Mouse (Mus musculus): ENCODE measurements around the gene 2300002M23Rik.

GRCm38 (mm10) chr17:35532360-35532759 lies 34.9 kb upstream of the 2300002M23Rik start:
- TF ChIP-seq CTCF (IDR thresholded peaks at IDR 0.05; ENCODE audit: low read depth, low read length): no peak
- TF ChIP-seq GATA1 (IDR thresholded peaks at IDR 0.05; ENCODE audit: borderline replicate concordance, low read length): no peak
- TF ChIP-seq TAL1 (conservative IDR thresholded peaks at IDR 0.05; ENCODE audit: low read depth, low read length): no peak
- no peak for TF ChIP-seq GATA2 (IDR thresholded peaks at IDR 0.05; ENCODE audit: borderline replicate concordance, low read depth, low read length)
